Mouse (Mus musculus) MEL (cell line): ENCODE measurements around the gene Ubash3b.

Source experiments
- CTCF ChIP-seq, 3 experiments: IDR thresholded peaks in 2 of 3; conservative IDR thresholded peaks in 1 of 3; 2 replicates each; pipeline ENCODE4 v1.5.1; 2011 to 2012; ENCODE audit warnings: low read length in 3 of 3, low read depth in 2 of 3, mild to moderate bottlenecking in 2 of 3, improper control_type of control experiment in 1 of 3, inconsistent platforms in 1 of 3, mixed read lengths in 1 of 3, moderate library complexity in 1 of 3; ENCODE audit not compliant: control insufficient read depth in 1 of 3, insufficient read depth in 1 of 3, poor library complexity in 1 of 3, severe bottlenecking in 1 of 3
- EP300 ChIP-seq, 2 experiments: IDR thresholded peaks; 2 replicates each; pipeline ENCODE4 v1.6.1; 2011; ENCODE audit warnings: improper control_type of control experiment in 2 of 2, low read length in 2 of 2, low read depth in 1 of 2, mild to moderate bottlenecking in 1 of 2
- ETS1 ChIP-seq: IDR thresholded peaks from 2 replicates; pipeline ENCODE4 v1.6.1; 2012; ENCODE audit warnings: low read depth, mild to moderate bottlenecking, inconsistent platforms, low read length, improper control_type of control experiment, moderate library complexity
- MAFK ChIP-seq: IDR thresholded peaks from 2 replicates; pipeline ENCODE4 v1.6.1; 2011; ENCODE audit warnings: low read depth, mild to moderate bottlenecking, low read length, improper control_type of control experiment, borderline replicate concordance
- MYC ChIP-seq: IDR thresholded peaks from 2 replicates; pipeline ENCODE4 v1.6.1; 2011; ENCODE audit warnings: low read depth, mild to moderate bottlenecking, low read length, improper control_type of control experiment, moderate library complexity
- NELFE ChIP-seq: IDR thresholded peaks from 2 replicates; pipeline ENCODE4 v1.6.1; 2011; ENCODE audit warnings: low read depth, low read length, improper control_type of control experiment
- POLR2A ChIP-seq, 2 experiments: IDR thresholded peaks; 2 replicates each; pipeline ENCODE4 v1.6.1; 2011 to 2012; ENCODE audit warnings: low read length in 2 of 2, mild to moderate bottlenecking in 2 of 2, control low read depth in 1 of 2, improper control_type of control experiment in 1 of 2, low read depth in 1 of 2, moderate library complexity in 1 of 2; ENCODE audit not compliant: control insufficient read depth in 1 of 2, insufficient read depth in 1 of 2, poor library complexity in 1 of 2
- POLR2AphosphoS5 ChIP-seq: IDR thresholded peaks from 2 replicates; pipeline ENCODE4 v1.6.1; 2012; ENCODE audit warnings: low read depth, borderline replicate concordance, mild to moderate bottlenecking, inconsistent platforms, low read length, moderate library complexity, mixed read lengths
- TAL1 ChIP-seq: IDR thresholded peaks from 2 replicates; pipeline ENCODE4 v1.6.1; 2012; ENCODE audit warnings: mild to moderate bottlenecking, inconsistent platforms, low read length, moderate library complexity, mixed read lengths
- TCF12 ChIP-seq: IDR thresholded peaks from 2 replicates; pipeline ENCODE4 v1.6.1; 2014; ENCODE audit warnings: low read depth, mild to moderate bottlenecking, inconsistent platforms, low read length, improper control_type of control experiment, moderate library complexity
- UBTF ChIP-seq: IDR thresholded peaks from 2 replicates; pipeline ENCODE4 v1.6.1; 2012; ENCODE audit warnings: low read depth, mild to moderate bottlenecking, inconsistent platforms, low read length, improper control_type of control experiment, moderate library complexity, borderline replicate concordance; ENCODE audit not compliant: insufficient read depth
- USF1 ChIP-seq: IDR thresholded peaks from 2 replicates; pipeline ENCODE4 v1.6.1; 2014; ENCODE audit warnings: low read depth, mild to moderate bottlenecking, inconsistent platforms, low read length, improper control_type of control experiment, moderate library complexity
- ZKSCAN1 ChIP-seq: IDR thresholded peaks from 2 replicates; pipeline ENCODE4 v1.6.1; 2012; ENCODE audit warnings: low read depth, mild to moderate bottlenecking, inconsistent platforms, low read length, improper control_type of control experiment, moderate library complexity
- ZNF384 ChIP-seq: IDR thresholded peaks from 2 replicates; pipeline ENCODE4 v1.6.1; 2012; ENCODE audit warnings: low read depth, mild to moderate bottlenecking, inconsistent platforms, low read length, improper control_type of control experiment

GRCm38 (mm10) chr9:41191651-41192210, 30.2 kb upstream of the Ubash3b start:
- no peak for TF ChIP-seq TCF12
- TF ChIP-seq EP300 (IDR thresholded peaks at IDR 0.05; ENCODE audit: low read depth in 1 of 2, low read length in 2 of 2): no peak
- no peak for TF ChIP-seq ZKSCAN1
- no peak for TF ChIP-seq POLR2A (IDR thresholded peaks at IDR 0.05; ENCODE audit: control insufficient read depth in 1 of 2, insufficient read depth in 1 of 2, low read depth in 1 of 2, low read length in 2 of 2, poor library complexity in 1 of 2)
- TF ChIP-seq ETS1: no peak
- no peak for TF ChIP-seq USF1
- no peak for TF ChIP-seq POLR2AphosphoS5
- no peak for TF ChIP-seq CTCF (IDR thresholded peaks at IDR 0.05 in 2 of 3, conservative IDR thresholded peaks at IDR 0.05 in 1 of 3; ENCODE audit: control insufficient read depth in 1 of 3, insufficient read depth in 1 of 3, low read depth in 2 of 3, low read length in 3 of 3, poor library complexity in 1 of 3, severe bottlenecking in 1 of 3)
- TF ChIP-seq NELFE: no peak
- TF ChIP-seq UBTF: no peak
- no peak for TF ChIP-seq MAFK
- TF ChIP-seq ZNF384: no peak
- TF ChIP-seq MYC: no peak
- no peak for TF ChIP-seq TAL1
